Mouse (Mus musculus) testis, adult 2 months (tissue): ENCODE results near the gene Nrbp1. TPM values are rescaled to one million over a fixed set of nuclear protein-coding genes. Genes with fewer than 3 reads are reported as not detected.

Source experiments
- H3K27ac ChIP-seq: fragments of 200-500 bp; 2 replicates; pipeline ENCODE4 v1.5.1; 2012; ENCODE audit warnings: low read depth, low read length; ENCODE audit not compliant: control insufficient read depth, insufficient read depth
- H3K27me3 ChIP-seq: fragments of 200-500 bp; 2 replicates; pipeline ENCODE4 v1.6.1; 2012; ENCODE audit warnings: mild to moderate bottlenecking, low read length, moderate library complexity; ENCODE audit not compliant: control insufficient read depth, insufficient read depth
- H3K36me3 ChIP-seq: fragments of 200-500 bp; 2 replicates; pipeline ENCODE4 v1.6.1; 2012; ENCODE audit warnings: mild to moderate bottlenecking, low read length; ENCODE audit not compliant: control insufficient read depth, insufficient read depth
- H3K4me1 ChIP-seq: fragments of 200-500 bp; 2 replicates; pipeline ENCODE4 v1.6.1; 2012; ENCODE audit warnings: low read length; ENCODE audit not compliant: control insufficient read depth, insufficient read depth
- H3K4me3 ChIP-seq: fragments of 200-500 bp; 2 replicates; pipeline ENCODE4 v1.5.1; 2012; ENCODE audit warnings: low read depth, mild to moderate bottlenecking, low read length, moderate library complexity, mixed read lengths; ENCODE audit not compliant: control insufficient read depth
- CTCF ChIP-seq: fragments of 200-500 bp; IDR thresholded peaks from 2 replicates; pipeline ENCODE4 v1.5.1; 2012; ENCODE audit warnings: low read depth, mild to moderate bottlenecking, inconsistent platforms, low read length, moderate library complexity; ENCODE audit not compliant: control insufficient read depth, insufficient read depth, insufficient replicate concordance
- POLR2A ChIP-seq: fragments of 200-500 bp; IDR thresholded peaks from 2 replicates; pipeline ENCODE4 v1.6.1; 2012; ENCODE audit warnings: low read depth, mild to moderate bottlenecking, inconsistent platforms, low read length, moderate library complexity; ENCODE audit not compliant: control insufficient read depth
- polyA plus RNA-seq: library from polyadenylated mRNA; depleted of rRNA; stranded (reverse); fragments of >200 nt; gene quantifications from 2 replicates; pipeline ENCODE4 v1.2.3, GENCODE M21; 2012

The Nrbp1 gene
- polyA plus RNA-seq, 1 experiment, result 64.2 TPM

DNA sequence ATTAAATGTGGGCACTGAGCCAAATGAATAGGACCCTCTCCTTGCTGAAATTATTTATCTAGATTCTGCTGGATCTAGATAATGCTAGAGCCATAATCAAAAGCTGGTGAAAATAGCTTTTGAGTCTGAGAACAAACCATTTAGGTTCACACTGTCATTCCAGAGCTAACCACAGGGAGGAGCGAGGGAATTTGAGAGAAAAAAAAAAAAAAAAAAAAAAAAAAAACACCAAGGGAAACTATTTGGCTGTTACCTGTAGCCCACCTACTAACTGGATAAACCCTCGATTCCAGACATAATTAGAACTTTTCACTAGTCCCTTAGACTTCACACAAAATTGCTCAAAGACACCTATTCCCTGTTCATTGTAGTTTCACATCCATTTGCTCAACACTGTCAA lies 21.6 kb upstream of the Nrbp1 start:
- no peaks in the 10 kb centered on the region for H3K4me1 ChIP-seq
- no peak overlapping the region for H3K27ac ChIP-seq
- TF ChIP-seq POLR2A, result no peak
- no peaks in the 10 kb centered on the region for H3K36me3 ChIP-seq
- no peak overlapping the region; the same call in 1 of the 2 replicates for H3K4me3 ChIP-seq
- H3K27me3 ChIP-seq, result no peaks in the 10 kb centered on the region

- TF ChIP-seq CTCF (no peak), POLR2A (no peak)
- H3K4me3 ChIP-seq, result peak overlapping the region; percentile 99
- H3K27ac ChIP-seq, result peak overlapping the region; percentile 99
Measured at GRCm38 (mm10) chr5:31219474-31219873, 21.2 kb upstream of the Nrbp1 start.

GRCm38 (mm10) chr5:31219911-31220447 lies 20.7 kb upstream of the Nrbp1 start:
- TF ChIP-seq CTCF (no peak), POLR2A (no peak)
- no peaks in the 10 kb centered on the region for H3K36me3 ChIP-seq
- H3K27ac ChIP-seq, result peak overlapping the region; percentile 99
- H3K4me3 ChIP-seq, result peak overlapping the region; percentile 99
- H3K27me3 ChIP-seq, result no peaks in the 10 kb centered on the region
- H3K4me1 ChIP-seq, result no peaks in the 10 kb centered on the region

More at GRCm38 (mm10) chr5:31219474-31219873, 21.2 kb upstream of the Nrbp1 start:
- H3K36me3 ChIP-seq, result no peaks in the 10 kb centered on the region
- H3K4me1 ChIP-seq, result no peaks in the 10 kb centered on the region
- no peaks in the 10 kb centered on the region for H3K27me3 ChIP-seq

GRCm38 (mm10) chr5:31220448-31221303 lies 20.0 kb upstream of the Nrbp1 start, which contains the start of gene Ppm1g:
Gene Ppm1g (minus strand): TSS chr5:31220687.
- TF ChIP-seq POLR2A (peak; percentile 100), CTCF (no peak)
- peak within 1 kb of the TSS; percentile 99 for H3K4me3 ChIP-seq
- H3K36me3 ChIP-seq, result no peaks in the 10 kb centered on the region
- H3K4me1 ChIP-seq, result no peaks in the 10 kb centered on the region
- H3K27me3 ChIP-seq, result no peaks in the 10 kb centered on the region
- peak within 1 kb of the TSS; percentile 100 for H3K27ac ChIP-seq

GRCm38 (mm10) chr5:31221304-31221945 lies 19.2 kb upstream of the Nrbp1 start:
- no peak for TF ChIP-seq CTCF
- TF ChIP-seq POLR2A, result no peak
- Histone ChIP-seq H3K4me3 (peak overlapping the region; percentile 99), H3K36me3 (no peaks in the 10 kb centered on the region), H3K27ac (peak overlapping the region; percentile 100), H3K4me1 (no peaks in the 10 kb centered on the region), H3K27me3 (no peaks in the 10 kb centered on the region)

- no peak for TF ChIP-seq POLR2A
- TF ChIP-seq CTCF, result no peak
- no peaks in the 10 kb centered on the region for H3K4me1 ChIP-seq
- no peak overlapping the region for H3K27ac ChIP-seq
- no peaks in the 10 kb centered on the region for H3K36me3 ChIP-seq
- no peaks in the 10 kb centered on the region for H3K27me3 ChIP-seq
- H3K4me3 ChIP-seq, result peak overlapping the region; percentile 46
Measured at GRCm38 (mm10) chr5:31222696-31223095, 18.0 kb upstream of the Nrbp1 start.

DNA sequence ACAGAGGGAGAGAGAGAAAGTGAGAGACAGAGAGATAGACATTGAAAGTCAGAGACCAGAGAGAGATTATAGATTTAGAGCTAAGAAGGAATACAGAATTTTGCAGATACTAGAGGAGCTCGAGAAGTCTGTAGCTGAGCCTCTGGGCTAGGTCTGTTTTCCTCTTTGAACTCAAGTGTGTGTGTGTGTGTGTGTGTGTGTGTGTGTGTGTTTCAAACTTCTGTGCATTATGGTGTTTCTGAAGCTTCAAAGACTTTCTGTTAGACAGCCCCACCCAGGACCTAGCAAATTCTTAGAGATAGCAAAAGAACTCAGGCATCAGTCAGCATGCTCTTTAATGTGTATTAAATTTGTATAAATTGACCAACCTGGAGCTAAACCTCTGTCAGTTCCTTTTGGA lies 14.0 kb upstream of the Nrbp1 start:
- Histone ChIP-seq H3K4me3 (no peak overlapping the region), H3K36me3 (no peaks in the 10 kb centered on the region), H3K27ac (no peak overlapping the region), H3K4me1 (no peaks in the 10 kb centered on the region), H3K27me3 (no peaks in the 10 kb centered on the region)
- no peak for TF ChIP-seq POLR2A
- no peak for TF ChIP-seq CTCF
